ENCODE assay signal across 9 mouse cellular contexts in the genomic region with DNA sequence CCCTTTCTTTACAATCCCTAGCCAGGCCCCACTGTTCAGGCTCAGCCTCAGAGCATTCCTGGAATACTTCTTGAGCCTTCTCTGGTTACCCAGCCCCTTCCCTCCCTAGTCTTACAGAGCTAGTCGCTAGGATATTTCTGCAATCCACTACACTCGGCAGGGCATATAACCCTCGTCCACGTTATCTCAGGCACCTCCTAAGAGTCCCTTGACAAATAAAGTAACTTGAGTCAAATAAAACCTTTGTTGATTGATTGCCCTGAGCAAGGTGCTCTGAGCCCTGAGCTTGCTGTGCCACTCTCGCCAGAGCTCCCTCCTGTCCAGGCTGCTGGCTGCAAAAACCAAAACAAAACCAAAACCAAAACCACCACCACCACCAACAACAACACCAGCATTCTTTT. TPM values are rescaled to one million over a fixed set of nuclear protein-coding genes. Genes with fewer than 3 reads are reported as not detected.
DNase-seq lines count a peak whose midpoint lies in the region; ATAC-seq and TF ChIP-seq lines count a peak whose summit lies in the region.
"Had no signal": no experiment of that assay in that cellular context is flagged by ENCODE, and none has a peak within 500 bp of the region (broad histone marks: within the 10 kb centered on the region; RNA-seq: fewer than 3 reads in every experiment).

No protein-coding gene starts in this region.

- no peak for ATAC-seq in megakaryocyte, adult 5-6 weeks (ENCODE audit: poor library complexity, severe bottlenecking)
- ATAC-seq in heart, embryonic 16.5 days (replicated peaks; ENCODE audit: extremely low read depth, insufficient read depth, low FRiP score): peak; percentile 62; the same call in 1 of the 2 replicates
- ATAC-seq in limb, embryonic 14.5 days (ENCODE audit: low FRiP score, low read depth): peak; percentile 66
- no peak; the same call in 1 of the 2 replicates for ATAC-seq in neural tube, embryonic 12.5 days (ENCODE audit: low FRiP score, low read depth)

- no peaks in the 10 kb centered on the region for H3K36me3 ChIP-seq in megakaryocyte, embryonic 14.5 days (replicated peaks; ENCODE audit: low read length)
- H3K36me3 ChIP-seq in heart, embryonic 16.5 days (ENCODE audit: control insufficient read depth, insufficient read depth): no peaks in the 10 kb centered on the region
- H3K36me3 ChIP-seq in limb, embryonic 14.5 days (ENCODE audit: control insufficient read depth, insufficient read depth, low read length): no peaks in the 10 kb centered on the region
- H3K36me3 ChIP-seq in neural tube, embryonic 12.5 days: no peaks in the 10 kb centered on the region
- H3K36me3 ChIP-seq: G1E had no signal

- peak overlapping the region; percentile 92 for H3K27ac ChIP-seq in heart, embryonic 16.5 days (ENCODE audit: low read length)
- peak overlapping the region; percentile 68 for H3K27ac ChIP-seq in limb, embryonic 14.5 days (replicated peaks; ENCODE audit: low read depth, low read length)
- H3K27ac ChIP-seq in neural tube, embryonic 12.5 days: no peak overlapping the region

- peak overlapping the region; percentile 63 for H3K4me2 ChIP-seq in heart, embryonic 16.5 days (ENCODE audit: low read depth, low read length)
- H3K4me2 ChIP-seq in limb, embryonic 14.5 days (replicated peaks; ENCODE audit: low read depth, low read length, severe bottlenecking): peak overlapping the region; percentile 32; the same call in 1 of the 2 replicates
- H3K4me2 ChIP-seq in neural tube, embryonic 12.5 days (replicated peaks): peak overlapping the region; percentile 20; the same call in 1 of the 2 replicates

- DNase-seq in limb, embryonic 14.5 days (ENCODE audit: low spot score): peak; percentile 62
- DNase-seq in cerebellum, adult 18-20 months: no peak
- DNase-seq in thymus, postnatal 14 days: no peak
- DNase-seq in left cerebral cortex, postnatal 4 days: no peak

- peaks cover 15% of the 10 kb centered on the region for H3K27me3 ChIP-seq in megakaryocyte, embryonic 14.5 days (replicated peaks)
- H3K27me3 ChIP-seq in heart, embryonic 16.5 days (ENCODE audit: control insufficient read depth, insufficient read depth, low read length): no peaks in the 10 kb centered on the region
- H3K27me3 ChIP-seq in limb, embryonic 14.5 days (ENCODE audit: control insufficient read depth, insufficient read depth, low read length): no peaks in the 10 kb centered on the region
- H3K27me3 ChIP-seq in neural tube, embryonic 12.5 days (replicated peaks): no peaks in the 10 kb centered on the region

- intact Hi-C loops in left cerebral cortex, postnatal 4 days (cut with DNase I): no loop called here

- peak overlapping the region; percentile 31 for H3K9ac ChIP-seq in heart, embryonic 16.5 days (ENCODE audit: low read length)
- no peak overlapping the region for H3K9ac ChIP-seq in limb, embryonic 14.5 days (ENCODE audit: low read depth, low read length, severe bottlenecking)
- H3K9ac ChIP-seq in neural tube, embryonic 12.5 days: no peak overlapping the region

- peak overlapping the region; percentile 50 for H3K4me3 ChIP-seq in megakaryocyte, embryonic 14.5 days (replicated peaks)
- peak overlapping the region; percentile 31 for H3K4me3 ChIP-seq in heart, embryonic 16.5 days (ENCODE audit: low read length)
- no peak overlapping the region for H3K4me3 ChIP-seq in limb, embryonic 14.5 days (replicated peaks; ENCODE audit: low read length)
- H3K4me3 ChIP-seq in neural tube, embryonic 12.5 days: no peak overlapping the region

- no peak for TF ChIP-seq POLR2A in limb, embryonic 14.5 days (IDR thresholded peaks at IDR 0.05; ENCODE audit: borderline replicate concordance, extremely low read depth, insufficient read depth, insufficient read length)

- H3K9me3 ChIP-seq in megakaryocyte, embryonic 14.5 days: peaks cover 3% of the 10 kb centered on the region; the same call in 1 of the 2 replicates
- no peaks in the 10 kb centered on the region for H3K9me3 ChIP-seq in heart, embryonic 16.5 days (replicated peaks; ENCODE audit: control insufficient read depth, low read length)
- H3K9me3 ChIP-seq in limb, embryonic 14.5 days (ENCODE audit: control insufficient read depth, low read length): no peaks in the 10 kb centered on the region
- no peaks in the 10 kb centered on the region for H3K9me3 ChIP-seq in neural tube, embryonic 12.5 days
- H3K9me3 ChIP-seq: G1E had no signal

- WGBS in heart, embryonic 16.5 days: 4% methylated on average over 5 of the region's 5 CpGs
- 5% methylated on average over 5 of the region's 5 CpGs for WGBS in limb, embryonic 14.5 days
- 7% methylated on average over 5 of the region's 5 CpGs for WGBS in neural tube, embryonic 12.5 days

- H3K4me1 ChIP-seq in megakaryocyte, embryonic 14.5 days: no peaks in the 10 kb centered on the region
- H3K4me1 ChIP-seq in heart, embryonic 16.5 days (ENCODE audit: control insufficient read depth, insufficient read depth, low read length): peaks cover 55% of the 10 kb centered on the region
- H3K4me1 ChIP-seq in limb, embryonic 14.5 days (ENCODE audit: control insufficient read depth, insufficient read depth, low read length): peaks cover 50% of the 10 kb centered on the region
- H3K4me1 ChIP-seq in neural tube, embryonic 12.5 days: peaks cover 31% of the 10 kb centered on the region

RNA-seq across cellular contexts. Expression of a gene that starts 37.0 kb away (rescaled TPM):
- not detected in 2 replicates for polyA plus RNA-seq in megakaryocyte, embryonic 14.5 days (2012; ENCODE audit: insufficient read depth, low replicate concordance)
- total RNA-seq in megakaryocyte, adult 5-6 weeks (2015): not detected in 2 replicates
- not detected in 2 replicates for total RNA-seq in megakaryocyte, adult 5-6 weeks (2017)
- polyA plus RNA-seq in heart, embryonic 16.5 days (2015; fragmentation: Nextera tagmentation; extraction: Ambion mirVana): 0.72 TPM in 1 of 2 replicates, not detected in the other
- polyA plus RNA-seq in limb, embryonic 14.5 days (2012; rRNA removed): not detected in 2 replicates
- not detected in 2 replicates for polyA plus RNA-seq in limb, embryonic 14.5 days (2014; fragmentation: Nextera tagmentation; extraction: Ambion mirVana)
- polyA plus RNA-seq in neural tube, embryonic 12.5 days (2016; fragmentation: Nextera tagmentation; extraction: Ambion mirVana): not detected in 2 replicates
- 1 to 10 TPM; 1.1 to 1.9 TPM for total RNA-seq in left cerebral cortex, postnatal 4 days (2021)
- total RNA-seq: G1E had no signal
- polyA plus RNA-seq: G1E had no signal

Comparison
In these comparisons a context has a peak if more than half of its experiments do, and no peak if none do; other contexts are left out.
1. H3K4me3 ChIP-seq: peak in megakaryocyte, embryonic 14.5 days (single experiment) and heart, embryonic 16.5 days (single experiment); none in limb, embryonic 14.5 days (single experiment) and neural tube, embryonic 12.5 days (single experiment).
2. ATAC-seq: peak in heart, embryonic 16.5 days (single experiment) and limb, embryonic 14.5 days (single experiment); none in megakaryocyte, adult 5-6 weeks (single experiment) and neural tube, embryonic 12.5 days (single experiment).
3. Peak in every context shown above with its lines, with median percentiles within 50 percentile points of each other: H3K4me2 ChIP-seq.